Mouse (Mus musculus) lung, embryonic 14.5 days (tissue): ENCODE data around the gene Slc22a23. TPM values are rescaled to one million over a fixed set of nuclear protein-coding genes. Genes with fewer than 3 reads are reported as not detected.

Experiments used
- ATAC-seq: fragments of 200-750 bp; cut with Nextera tagmentation; 2 replicates; pipeline ENCODE4 v1.8.0; 2017; ENCODE audit warnings: mild to moderate bottlenecking, moderate TSS enrichment, moderate library complexity; ENCODE audit not compliant: insufficient read depth
- DNase-seq: peaks from one replicate; pipeline ENCODE4 v3.0.0-alpha.2; 2015
- H3K27ac ChIP-seq: fragments of 300-500 bp; sonication (generic); 2 replicates; pipeline ENCODE4 v1.5.1; 2014; ENCODE audit warnings: low read depth, mild to moderate bottlenecking, moderate library complexity
- H3K27me3 ChIP-seq: fragments of 300-500 bp; sonication (generic); 2 replicates; pipeline ENCODE4 v1.6.1; 2014; ENCODE audit warnings: low read length, control low read depth; ENCODE audit not compliant: insufficient read depth
- H3K36me3 ChIP-seq: fragments of 300-500 bp; sonication (generic); 2 replicates; pipeline ENCODE4 v1.6.1; 2014; ENCODE audit warnings: control low read depth; ENCODE audit not compliant: insufficient read depth
- H3K4me1 ChIP-seq: fragments of 300-500 bp; sonication (generic); 2 replicates; pipeline ENCODE4 v1.6.1; 2014; ENCODE audit warnings: antibody characterized with exemption, control low read depth; ENCODE audit not compliant: insufficient read depth
- H3K4me2 ChIP-seq: fragments of 300-500 bp; sonication (generic); 2 replicates; pipeline ENCODE4 v1.6.1; 2014; ENCODE audit warnings: mild to moderate bottlenecking
- H3K4me3 ChIP-seq: fragments of 300-500 bp; sonication (generic); 2 replicates; pipeline ENCODE4 v1.5.1; 2014; ENCODE audit warnings: low read depth, low read length
- H3K9ac ChIP-seq: fragments of 300-500 bp; sonication (generic); 2 replicates; pipeline ENCODE4 v1.6.1; 2014
- H3K9me3 ChIP-seq: fragments of 300-500 bp; sonication (generic); 2 replicates; pipeline ENCODE4 v1.6.1; 2016; ENCODE audit warnings: low read depth, low read length, control low read depth
- CTCF ChIP-seq: IDR thresholded peaks from 2 replicates; pipeline ENCODE4 v1.5.1; 2016; ENCODE audit warnings: antibody characterized with exemption, low read depth
- WGBS: fragments of 180-500 bp; shearing (Covaris S2); extraction: QIAGEN DNeasy Blood & Tissue Kit; methylation state at CpG from one replicate; pipeline ENCODE4 v1.1.7; 2014; 5-methylcytosine and 5-hydroxymethylcytosine counted together
- polyA plus RNA-seq: library from polyadenylated mRNA; unstranded; fragments of >200 nt; fragmentation: Nextera tagmentation; extraction: Ambion mirVana; gene quantifications from 2 replicates; pipeline ENCODE4 v1.2.1, GENCODE M21; 2014

The Slc22a23 gene
- polyA plus RNA-seq, 1 experiment from 2014 or later = 7.5 TPM

DNA sequence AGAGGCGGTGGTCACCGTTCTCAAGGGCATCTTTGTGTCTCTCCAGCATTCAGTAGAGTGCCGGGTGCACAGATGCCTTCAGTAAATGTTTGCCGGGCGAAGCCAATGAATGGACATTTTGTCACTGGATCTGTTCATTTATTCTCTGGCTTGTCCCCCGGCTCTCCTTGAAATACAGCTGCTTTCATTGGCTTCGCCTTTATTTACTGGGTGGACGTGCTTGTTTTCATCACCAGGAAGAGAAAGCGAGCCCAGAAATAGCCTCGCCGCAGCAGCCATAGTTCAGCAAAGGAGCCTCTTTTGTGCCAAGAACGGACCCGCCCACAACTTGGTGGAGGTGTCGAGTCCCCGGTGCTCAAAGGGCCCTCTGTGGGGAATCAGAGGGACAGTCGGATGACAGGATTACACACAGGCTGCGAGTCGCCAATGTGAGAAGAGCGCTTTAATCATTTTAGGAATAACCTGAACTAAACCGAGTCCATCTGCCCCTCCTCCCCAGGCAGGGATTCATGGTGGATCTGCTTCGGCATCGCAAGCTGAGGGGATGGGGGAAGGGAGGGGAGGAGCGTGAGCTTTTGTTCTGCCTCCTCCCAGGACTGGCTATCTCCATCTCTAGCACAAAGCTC, 196.1 kb downstream of the Slc22a23 start:
- TF ChIP-seq CTCF = no peak
- H3K4me3 ChIP-seq = peak overlapping the region; percentile 42

DNA sequence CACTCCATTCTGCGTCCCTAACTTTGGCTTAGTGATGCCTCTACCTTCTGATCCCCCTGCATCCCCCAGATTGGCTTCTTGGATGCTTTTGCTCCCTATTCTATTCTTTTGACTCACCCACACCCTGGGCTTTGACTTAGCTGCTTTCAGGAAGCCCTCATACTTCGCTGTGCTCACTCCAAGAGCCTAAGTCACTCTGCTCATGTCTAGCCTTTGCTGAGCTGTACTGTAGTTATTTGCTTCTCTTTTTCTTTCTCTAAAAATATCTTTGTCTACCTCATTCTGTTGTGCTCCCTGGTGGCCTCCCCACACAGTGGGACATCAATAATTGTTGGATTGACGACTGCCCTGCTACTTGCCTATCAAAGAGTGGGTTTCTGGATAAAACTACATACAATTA, 196.8 kb downstream of the Slc22a23 start:
- Histone ChIP-seq H3K36me3 (no peaks in the 10 kb centered on the region), H3K4me2 (peak overlapping the region; percentile 74), H3K9ac (no peak overlapping the region), H3K27me3 (no peaks in the 10 kb centered on the region), H3K4me1 (peaks cover 10% of the 10 kb centered on the region), H3K9me3 (no peaks in the 10 kb centered on the region), H3K27ac (no peak overlapping the region), H3K4me3 (no peak overlapping the region)
- TF ChIP-seq CTCF = no peak
- ATAC-seq (no peak), DNase-seq (no peak)
- 80% methylated on average over 3 of the region's 3 CpGs for WGBS

More for the DNA sequence above, 196.1 kb downstream of the Slc22a23 start:
- DNase-seq (peak; percentile 75), ATAC-seq (peak; percentile 79)
- H3K27me3 ChIP-seq = no peaks in the 10 kb centered on the region
- H3K4me1 ChIP-seq = peaks cover 10% of the 10 kb centered on the region
- WGBS = 2% methylated on average over 23 of the region's 23 CpGs
- H3K36me3 ChIP-seq = no peaks in the 10 kb centered on the region
- peak overlapping the region; percentile 42 for H3K27ac ChIP-seq
- peak overlapping the region; percentile 74 for H3K4me2 ChIP-seq
- H3K9ac ChIP-seq = peak overlapping the region; percentile 51
- H3K9me3 ChIP-seq = no peaks in the 10 kb centered on the region

DNA sequence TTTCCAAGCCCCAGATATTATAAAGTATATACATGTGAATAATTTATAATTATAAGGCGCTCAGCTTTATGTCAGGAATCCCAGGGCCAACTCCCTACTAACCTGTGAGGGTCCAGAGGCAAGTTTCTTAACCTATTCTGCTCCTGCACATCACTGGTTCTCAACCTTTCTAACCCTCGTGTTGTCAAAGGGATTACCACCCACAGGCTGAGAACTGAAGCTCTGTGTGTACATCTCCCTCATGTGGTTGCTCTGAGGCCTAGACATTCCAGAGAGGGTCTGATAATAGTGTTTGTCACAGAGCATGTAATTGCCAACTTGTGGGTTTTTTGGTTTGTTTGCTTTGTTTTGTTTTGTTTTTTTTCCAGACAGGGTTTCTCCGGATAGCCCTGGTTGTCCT, 198.1 kb downstream of the Slc22a23 start:
- Histone ChIP-seq H3K4me3 (no peak overlapping the region), H3K9me3 (no peaks in the 10 kb centered on the region), H3K27ac (no peak overlapping the region), H3K4me2 (no peak overlapping the region), H3K27me3 (no peaks in the 10 kb centered on the region), H3K4me1 (peaks cover 10% of the 10 kb centered on the region), H3K9ac (no peak overlapping the region), H3K36me3 (no peaks in the 10 kb centered on the region)
- no peak for DNase-seq
- ATAC-seq = no peak
- TF ChIP-seq CTCF = peak; percentile 28; the same call in 1 of the 2 replicates
- WGBS = 53% methylated on average over 3 of the region's 3 CpGs

DNA sequence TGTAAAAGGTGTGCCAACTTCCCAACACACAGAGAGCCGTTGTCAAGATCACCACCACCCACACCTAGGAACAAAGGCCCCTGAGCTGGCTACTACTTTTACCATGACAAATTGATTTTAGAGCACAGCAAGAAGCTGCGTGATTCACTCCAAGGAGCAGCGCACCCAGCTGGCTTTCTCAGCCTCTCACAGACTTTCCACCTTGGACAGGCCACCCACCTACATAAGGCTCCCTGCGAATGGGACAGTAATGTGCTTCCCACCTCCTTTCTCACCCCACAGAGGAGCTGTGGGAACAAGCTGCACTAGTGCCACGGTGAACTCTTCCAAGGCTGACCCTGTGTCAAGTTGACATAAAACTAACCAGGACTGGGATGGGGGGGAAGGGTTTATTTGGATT, 201.6 kb downstream of the Slc22a23 start:
- Histone ChIP-seq H3K9me3 (no peaks in the 10 kb centered on the region), H3K4me2 (no peak overlapping the region), H3K27me3 (no peaks in the 10 kb centered on the region), H3K9ac (no peak overlapping the region), H3K4me3 (no peak overlapping the region), H3K4me1 (no peaks in the 10 kb centered on the region), H3K36me3 (no peaks in the 10 kb centered on the region), H3K27ac (no peak overlapping the region)
- DNase-seq = no peak
- no peak for ATAC-seq
- no peak for TF ChIP-seq CTCF
- 52% methylated on average over 5 of the region's 5 CpGs for WGBS

DNA sequence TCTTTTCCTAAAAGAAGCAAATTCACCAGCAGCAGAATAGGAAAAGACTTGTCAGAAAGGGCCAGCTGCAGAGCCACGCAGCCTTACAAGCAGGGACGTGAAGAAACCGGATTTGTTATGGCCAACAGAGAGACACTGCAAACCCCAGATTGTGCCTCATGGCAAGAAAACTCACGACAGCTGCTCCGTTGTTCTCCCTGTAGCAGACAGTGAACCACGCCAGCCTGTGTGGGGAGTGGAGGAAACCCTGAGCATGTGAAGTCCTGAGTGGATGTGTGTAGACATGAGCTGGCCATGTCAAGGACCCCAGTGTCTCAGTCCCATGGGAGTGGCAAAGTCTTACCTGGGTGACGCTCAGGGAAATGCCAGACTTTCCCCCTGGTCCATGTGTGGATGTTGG, 208.4 kb downstream of the Slc22a23 start:
- no peak overlapping the region for H3K4me2 ChIP-seq
- H3K4me1 ChIP-seq = peaks cover 4% of the 10 kb centered on the region; the same call in 1 of the 2 replicates
- DNase-seq = no peak
- ATAC-seq = no peak
- H3K9ac ChIP-seq = no peak overlapping the region
- H3K9me3 ChIP-seq = no peaks in the 10 kb centered on the region
- peaks cover 23% of the 10 kb centered on the region for H3K27me3 ChIP-seq
- no peak overlapping the region for H3K27ac ChIP-seq
- no peaks in the 10 kb centered on the region for H3K36me3 ChIP-seq
- no peak overlapping the region for H3K4me3 ChIP-seq
- TF ChIP-seq CTCF = no peak
- 70% methylated on average over 7 of the region's 7 CpGs for WGBS

DNA sequence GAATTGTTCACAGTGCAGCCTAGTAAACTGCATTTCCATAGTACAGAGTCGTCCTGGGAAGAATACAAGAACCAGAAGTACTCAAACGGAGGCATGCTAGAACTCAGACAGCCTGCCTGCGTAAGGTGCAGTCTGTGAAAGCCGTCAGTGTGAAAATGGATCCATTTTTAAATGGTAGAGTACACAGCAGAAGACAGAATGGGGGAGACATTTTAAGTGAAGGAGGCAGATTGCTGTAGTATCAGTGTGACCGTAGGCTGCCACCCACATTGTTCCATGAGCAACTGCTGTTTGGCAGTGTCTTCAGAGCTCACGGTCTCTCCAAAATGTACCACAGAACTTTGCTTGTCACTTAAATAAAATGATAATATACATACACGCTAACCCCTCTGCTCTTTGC, 210.7 kb downstream of the Slc22a23 start:
- DNase-seq = no peak
- Histone ChIP-seq H3K9ac (no peak overlapping the region), H3K4me2 (no peak overlapping the region), H3K27me3 (peaks cover 30% of the 10 kb centered on the region), H3K9me3 (no peaks in the 10 kb centered on the region), H3K4me3 (no peak overlapping the region), H3K36me3 (no peaks in the 10 kb centered on the region), H3K27ac (no peak overlapping the region), H3K4me1 (peaks cover 4% of the 10 kb centered on the region; the same call in 1 of the 2 replicates)
- WGBS = 63% methylated on average over 7 of the region's 7 CpGs
- ATAC-seq = no peak
- no peak for TF ChIP-seq CTCF

DNA sequence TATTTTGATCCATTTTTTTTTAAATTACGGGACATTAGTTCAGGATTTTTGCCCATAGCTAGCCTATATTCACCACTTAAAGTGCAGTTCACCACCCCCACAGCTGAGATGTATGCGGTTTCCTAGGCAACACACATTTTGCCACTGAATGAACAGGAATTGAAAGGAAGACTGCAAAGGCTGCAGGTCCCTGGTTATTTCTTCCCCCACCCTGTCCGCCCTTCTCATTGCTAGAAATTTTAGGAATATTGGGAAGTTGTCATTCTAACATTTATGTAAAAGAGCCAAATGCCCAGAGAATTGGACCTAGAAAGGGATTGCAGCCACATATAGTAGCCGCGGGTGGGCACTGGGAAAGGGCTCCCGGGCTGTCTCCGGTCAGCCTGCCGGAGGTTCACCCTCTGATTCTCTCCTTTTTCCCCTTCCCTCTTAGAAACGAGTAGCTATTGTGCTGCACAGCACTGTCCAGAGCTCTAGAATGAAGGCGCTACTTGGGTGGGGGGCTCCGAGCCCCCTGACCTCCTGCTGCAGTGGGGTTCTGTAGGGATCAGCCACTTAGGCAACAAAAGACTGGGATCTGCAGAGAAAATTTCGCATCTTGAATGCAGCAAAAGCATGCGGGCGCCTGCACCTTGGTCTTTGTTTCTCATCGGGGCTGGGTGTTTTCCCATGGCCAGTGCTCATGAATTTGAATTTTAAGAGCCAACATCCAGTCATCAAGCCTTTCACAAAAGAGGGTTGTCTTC, 211.5 kb downstream of the Slc22a23 start:
- peak overlapping the region; percentile 55 for H3K4me2 ChIP-seq
- H3K4me1 ChIP-seq = peaks cover 4% of the 10 kb centered on the region
- TF ChIP-seq CTCF = no peak
- H3K36me3 ChIP-seq = no peaks in the 10 kb centered on the region
- no peak for ATAC-seq
- H3K9ac ChIP-seq = peak overlapping the region; percentile 9; the same call in 1 of the 2 replicates
- H3K27ac ChIP-seq = peak overlapping the region; percentile 54; the same call in 1 of the 2 replicates
- H3K9me3 ChIP-seq = no peaks in the 10 kb centered on the region
- peaks cover 30% of the 10 kb centered on the region for H3K27me3 ChIP-seq
- peak overlapping the region; percentile 10; the same call in 1 of the 2 replicates for H3K4me3 ChIP-seq
- 13% methylated on average over 15 of the region's 15 CpGs for WGBS
- peak; percentile 32 for DNase-seq
